ENCODE assay signal across 13 mouse cellular contexts in the genomic region with DNA sequence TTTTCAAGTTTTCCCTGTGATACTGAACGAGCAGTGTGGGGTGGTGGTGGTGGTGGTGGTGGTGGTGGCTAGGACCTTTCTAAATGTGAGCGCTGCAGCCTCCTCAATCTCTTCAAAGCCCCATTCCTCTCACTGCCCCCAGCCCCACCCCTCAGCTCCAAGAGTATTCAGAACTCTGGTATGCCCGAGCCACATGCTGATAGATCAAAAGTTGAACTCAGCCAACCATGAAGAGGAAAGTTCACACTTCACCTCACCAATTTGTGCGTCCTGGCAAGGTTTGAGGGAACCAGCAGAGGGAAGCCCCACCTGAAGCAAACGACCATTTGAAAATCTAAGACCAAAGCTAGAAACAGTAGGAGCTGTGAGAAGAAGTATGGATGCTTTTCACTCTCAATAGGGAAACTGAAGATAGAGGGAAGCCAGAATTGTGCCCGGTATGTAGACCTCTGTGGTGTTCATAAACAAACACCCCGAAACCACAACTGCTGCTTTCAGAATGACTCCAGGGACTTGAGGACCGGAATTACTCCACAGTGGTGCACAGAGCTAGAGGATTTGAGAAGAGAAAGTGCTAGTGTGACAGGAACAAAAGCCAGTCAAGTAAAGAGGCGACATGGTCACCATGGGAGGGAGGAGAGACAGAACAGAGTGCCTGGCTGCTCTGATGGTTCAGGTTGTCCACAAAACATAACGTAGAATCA. TPM values are rescaled to one million over a fixed set of nuclear protein-coding genes. Genes with fewer than 3 reads are reported as not detected.
DNase-seq lines count a peak whose midpoint lies in the region; TF ChIP-seq lines count a peak whose summit lies in the region.
"Had no signal": no experiment of that assay in that cellular context is flagged by ENCODE, and none has a peak within 500 bp of the region (broad histone marks: within the 10 kb centered on the region; RNA-seq: fewer than 3 reads in every experiment).

No protein-coding gene starts in this region.

- peaks cover 10 to 23% of the 10 kb centered on the region in 2 experiments; a peak in 3 of 4 replicates for H3K4me1 ChIP-seq in CH12.LX (ENCODE audit: control insufficient read depth in 1 of 2, insufficient read depth in 2 of 2)
- H3K4me1 ChIP-seq: liver, embryonic 13.5 days had no signal

- in situ Hi-C loops in CH12.LX (cut with MboI; ENCODE audit: low pct_ligation_motif_present, low pct_unique_long_range_greater_than_20kb, low sequenced_read_pairs): no loop called here

- H3K36me3 ChIP-seq in CH12.LX (replicated peaks in 1 of 2; ENCODE audit: control insufficient read depth in 1 of 2, insufficient read depth in 1 of 2, low read length in 1 of 2) (no peaks in the 10 kb centered on the region), macrophage (ENCODE audit: inconsistent target) (no peaks in the 10 kb centered on the region)
- H3K36me3 ChIP-seq: embryonic facial prominence, embryonic 10.5 days; heart, embryonic 15.5 days; liver, embryonic 13.5 days had no signal

- TF ChIP-seq RAD21 in CH12.LX (IDR thresholded peaks at IDR 0.05; ENCODE audit: low read depth, low read length): no peak

- peak; percentile 21 for DNase-seq in layer of hippocampus, adult 9-11 months
- no peak for DNase-seq in layer of hippocampus, adult 8-10 months (ENCODE audit: low spot score in 2 of 2)
- peak; percentile 85 for DNase-seq in CH12.LX (ENCODE audit: extremely low read depth)
- DNase-seq in kidney, adult 18-20 months: peak; percentile 68
- DNase-seq in adrenal gland, postnatal 10 days: no peak
- no peak for DNase-seq in adipocyte (ENCODE audit: low spot score)
- no peak for DNase-seq in thymus, adult 18-20 months
- DNase-seq: cerebellum, adult 8-10 months; gastrocnemius, adult 2 months; liver, embryonic 13.5 days had no signal

- dilution Hi-C loops in CH12.LX (cut with MboI; ENCODE audit: extremely low pct_ligation_motif_present, extremely low pct_unique_long_range_greater_than_20kb, low sequenced_read_pairs): no loop called here

- no peaks in the 10 kb centered on the region for H3K27me3 ChIP-seq in CH12.LX (replicated peaks)
- H3K27me3 ChIP-seq: heart, embryonic 15.5 days; liver, embryonic 13.5 days had no signal

- H3K79me2 ChIP-seq in CH12.LX (replicated peaks; ENCODE audit: control insufficient read depth, extremely low read depth, insufficient read depth, poor library complexity, severe bottlenecking) (no peaks in the 10 kb centered on the region), macrophage (ENCODE audit: inconsistent target) (no peaks in the 10 kb centered on the region)

- no peak for TF ChIP-seq POLR2A in CH12.LX (IDR thresholded peaks at IDR 0.05; ENCODE audit: low read depth, low read length)

- peak overlapping the region; percentile 87 for H3K4me2 ChIP-seq in CH12.LX (ENCODE audit: insufficient read depth, low read depth, poor library complexity, severe bottlenecking)
- H3K4me2 ChIP-seq: heart, embryonic 15.5 days; liver, embryonic 13.5 days had no signal

- no peak overlapping the region for H3K27ac ChIP-seq in CH12.LX (ENCODE audit: insufficient read depth, low read depth)
- H3K27ac ChIP-seq in macrophage: peak overlapping the region; percentile 19
- H3K27ac ChIP-seq: embryonic facial prominence, embryonic 10.5 days; gastrocnemius, adult 2 months; heart, embryonic 15.5 days; liver, embryonic 13.5 days had no signal

- TF ChIP-seq EP300 in CH12.LX (IDR thresholded peaks at IDR 0.05; ENCODE audit: low read length): peak; percentile 77

- TF ChIP-seq CTCF in CH12.LX (conservative IDR thresholded peaks at IDR 0.05 in 1 of 2, IDR thresholded peaks at IDR 0.05 in 1 of 2; ENCODE audit: low read depth in 2 of 2, low read length in 2 of 2): no peak

- H3K9me3 ChIP-seq in CH12.LX (replicated peaks; ENCODE audit: low read length): no peaks in the 10 kb centered on the region
- H3K9me3 ChIP-seq: embryonic facial prominence, embryonic 10.5 days; heart, embryonic 15.5 days; liver, embryonic 13.5 days had no signal

- 26% methylated on average over 10 of the region's 10 CpGs for WGBS in macrophage (ENCODE audit: missing documents)

- no peak overlapping the region for H3K9ac ChIP-seq in CH12.LX (ENCODE audit: insufficient read depth, low read depth)
- H3K9ac ChIP-seq: heart, embryonic 15.5 days; liver, embryonic 13.5 days had no signal

- H3K4me3 ChIP-seq in CH12.LX (replicated peaks in 1 of 3; ENCODE audit: low read depth in 2 of 3, low read length in 2 of 3, poor library complexity in 1 of 3): peak overlapping the region in 2 of 3 experiments; percentile 4 to 18
- no peak overlapping the region for H3K4me3 ChIP-seq in macrophage (ENCODE audit: inconsistent target)
- H3K4me3 ChIP-seq: embryonic facial prominence, embryonic 10.5 days; gastrocnemius, adult 2 months; heart, embryonic 15.5 days; liver, embryonic 13.5 days had no signal

TF ChIP-seq in CH12.LX, 34 proteins besides CTCF, POLR2A, EP300 and RAD21:
- TF ChIP-seq CHD2 (IDR thresholded peaks at IDR 0.05; ENCODE audit: low read length) (no peak), SMC3 (IDR thresholded peaks at IDR 0.05; ENCODE audit: low read depth, low read length) (0 out of 2 replicates have a peak, but pooled peaks have one; percentile 12), NRF1 (IDR thresholded peaks at IDR 0.05; ENCODE audit: low read depth, low read length) (no peak), BHLHE40 (IDR thresholded peaks at IDR 0.05; ENCODE audit: low read depth, low read length) (peak; percentile 79), SIN3A (IDR thresholded peaks at IDR 0.05; ENCODE audit: low read length) (no peak), IRF4 (IDR thresholded peaks at IDR 0.05; ENCODE audit: low read depth, low read length) (peak; percentile 80), ZNF384 (IDR thresholded peaks at IDR 0.05; ENCODE audit: low read depth, low read length) (no peak), MAZ (IDR thresholded peaks at IDR 0.05; ENCODE audit: low read depth, low read length) (no peak), CHD1 (IDR thresholded peaks at IDR 0.05; ENCODE audit: low read depth, low read length) (no peak), USF2 (conservative IDR thresholded peaks at IDR 0.05; ENCODE audit: low read depth, low read length) (no peak), MAFK (IDR thresholded peaks at IDR 0.05; ENCODE audit: insufficient replicate concordance, low read length) (peak; percentile 58; the same call in 1 of the 2 replicates), ZMIZ1 (IDR thresholded peaks at IDR 0.05; ENCODE audit: low read depth, low read length) (no peak), RCOR1 (conservative IDR thresholded peaks at IDR 0.05; ENCODE audit: low read depth, low read length) (no peak), PAX5 (IDR thresholded peaks at IDR 0.05; ENCODE audit: low read length) (no peak), ZKSCAN1 (IDR thresholded peaks at IDR 0.05; ENCODE audit: borderline replicate concordance, low read depth, low read length) (no peak), NELFE (IDR thresholded peaks at IDR 0.05; ENCODE audit: low read depth, low read length) (no peak), TCF12 (IDR thresholded peaks at IDR 0.05; ENCODE audit: low read depth, low read length) (no peak), JUN (IDR thresholded peaks at IDR 0.05; ENCODE audit: insufficient read depth, low read depth, low read length) (no peak; the same call in 1 of the 2 replicates), HCFC1 (IDR thresholded peaks at IDR 0.05; ENCODE audit: low read depth, low read length) (no peak), ETS1 (conservative IDR thresholded peaks at IDR 0.05; ENCODE audit: low read depth, low read length) (peak; percentile 54; the same call in 1 of the 2 replicates), JUND (conservative IDR thresholded peaks at IDR 0.05; ENCODE audit: low read depth, low read length) (peak; percentile 59; the same call in 1 of the 2 replicates), ELF1 (IDR thresholded peaks at IDR 0.05; ENCODE audit: low read depth, low read length) (no peak), KAT2A (IDR thresholded peaks at IDR 0.05; ENCODE audit: insufficient replicate concordance, low read length) (no peak), MXI1 (IDR thresholded peaks at IDR 0.05; ENCODE audit: low read depth, low read length) (no peak), MYC (IDR thresholded peaks at IDR 0.05; ENCODE audit: low read depth, low read length) (no peak), E2F4 (IDR thresholded peaks at IDR 0.05; ENCODE audit: insufficient replicate concordance, low read depth, low read length) (no peak), USF1 (IDR thresholded peaks at IDR 0.05; ENCODE audit: low read depth, low read length) (no peak), ZC3H11A (IDR thresholded peaks at IDR 0.05; ENCODE audit: low read depth, low read length) (no peak), MEF2A (IDR thresholded peaks at IDR 0.05; ENCODE audit: borderline replicate concordance, low read depth, low read length) (peak; percentile 32; the same call in 1 of the 2 replicates), TBP (conservative IDR thresholded peaks at IDR 0.05; ENCODE audit: low read depth, low read length) (no peak), GABPA (IDR thresholded peaks at IDR 0.05; ENCODE audit: insufficient replicate concordance, low read depth, low read length) (no peak)

RNA-seq across cellular contexts. Expression of gene Phactr2, which starts 35.9 kb away (rescaled TPM):
- 10 to 100 TPM; 24.3 to 27.5 (median 25.4) TPM for total RNA-seq in layer of hippocampus, adult 8-10 months (2022)
- total RNA-seq in CH12.LX (2012; rRNA removed) (0.08 TPM in 2 replicates), CH12.LX (2014; rRNA removed) (0.18 and 0.31 TPM in 2 replicates)
- polyA plus RNA-seq in CH12.LX (2012; ENCODE audit: insufficient read length, low read depth) (0.49 and 0.89 TPM in 2 replicates), macrophage (2018) (13.3 to 28.1 TPM (median 14.3 TPM) in 3 replicates)
- total RNA-seq in macrophage (2018; cell fraction: chromatin; rRNA removed): 10 to 100 TPM; 24.0 to 70.9 (median 47.8) TPM
- total RNA-seq in macrophage (2018; cell fraction: cytosol; rRNA removed): 10 to 100 TPM; 19.2 to 37.5 (median 25.3) TPM
- 10 to 100 TPM; 19.5 to 55.5 (median 31.3) TPM for total RNA-seq in macrophage (2018; cell fraction: nucleus; rRNA removed)
- 10 to 100 TPM; 32.1 to 39.0 TPM for total RNA-seq in adrenal gland, postnatal 10 days (2021)

Comparison
In these comparisons a context has a peak if more than half of its experiments do, and no peak if none do; other contexts are left out.
1. DNase-seq: peak in layer of hippocampus, adult 9-11 months (single experiment), CH12.LX (single experiment) and kidney, adult 18-20 months (single experiment); none in layer of hippocampus, adult 8-10 months (0 of 2), adrenal gland, postnatal 10 days (single experiment), adipocyte (single experiment) and thymus, adult 18-20 months (0 of 2).
2. RNA of gene Phactr2, which starts 35.9 kb away (total RNA-seq): 32.1 to 39.0 TPM in adrenal gland, postnatal 10 days and 24.3 to 27.5 TPM in layer of hippocampus, adult 8-10 months; 0.08 to 0.31 TPM in CH12.LX; every median in the first group is over 10 times any median in the second.